Mouse (Mus musculus) embryo, embryonic 11.5 days (tissue): ENCODE measurements around the gene G3bp2.
"Not testable (repeated sequence)": the region's sequence is repeated elsewhere in the genome, so short reads cannot be mapped to it uniquely, and the experiment has no call there.

Experiments used
- DNase-seq: peaks from one replicate; pipeline ENCODE4 v3.0.0-alpha.2; 2012; ENCODE audit warnings: low read depth, low spot score

Gene G3bp2

DNA sequence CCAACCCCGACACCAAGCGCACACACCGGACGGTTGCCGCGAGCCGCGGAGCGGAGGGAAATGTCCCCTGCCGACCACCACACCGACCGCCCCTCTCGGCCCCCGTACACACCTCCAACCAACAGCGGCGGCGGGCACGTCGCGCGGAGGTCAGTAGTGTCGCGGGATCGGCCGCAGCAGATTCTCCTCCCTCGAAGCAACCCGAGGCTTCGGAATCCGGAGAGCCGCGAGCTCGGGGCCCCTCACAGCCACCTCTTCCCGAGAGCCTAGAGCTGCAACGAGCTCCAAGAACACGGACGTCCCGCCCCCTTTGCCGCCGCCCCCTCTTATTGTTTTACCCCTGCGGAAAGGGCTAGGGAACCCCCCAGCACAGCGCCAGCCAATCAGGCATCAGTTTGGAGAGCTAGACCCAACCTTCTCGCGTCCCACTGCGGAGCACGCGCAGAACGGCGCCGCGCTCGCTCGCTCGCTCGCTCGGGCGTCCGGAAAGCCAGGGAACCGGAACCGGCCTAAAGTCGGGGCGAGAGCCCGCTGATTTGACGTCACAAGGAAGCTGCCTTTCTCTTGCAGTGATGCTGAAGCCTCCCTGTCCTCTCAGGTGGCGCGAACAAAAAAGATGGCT lies at the start of gene G3bp2:
G3bp2 (minus strand) TSS at position 303 of the 622 bp plus-strand sequence.
- DNase-seq, result peak; percentile 96

DNA sequence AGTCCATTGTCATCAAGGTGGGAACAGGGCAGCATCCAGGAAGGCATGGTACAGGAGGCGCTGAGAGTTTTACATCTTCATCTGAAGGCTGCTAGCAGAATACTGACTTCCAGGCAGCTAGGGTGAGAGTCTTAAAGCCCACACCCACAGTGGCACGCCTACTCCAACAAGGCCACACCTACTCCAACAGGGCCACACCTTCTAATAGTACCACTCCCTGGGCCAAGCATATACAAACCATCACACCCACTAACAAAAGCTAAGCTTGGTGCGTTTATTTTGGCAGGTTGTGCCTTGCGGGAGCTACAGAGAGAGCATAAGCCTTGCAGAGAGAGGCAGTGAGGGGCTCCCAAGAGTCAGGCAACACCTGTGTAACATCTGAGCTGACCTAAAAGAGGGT lies 49.5 kb upstream of the G3bp2 start:
- DNase-seq, result not testable (repeated sequence)

GRCm38 (mm10) chr5:92132127-92132526 lies 48.6 kb upstream of the G3bp2 start:
- no peak for DNase-seq

DNA sequence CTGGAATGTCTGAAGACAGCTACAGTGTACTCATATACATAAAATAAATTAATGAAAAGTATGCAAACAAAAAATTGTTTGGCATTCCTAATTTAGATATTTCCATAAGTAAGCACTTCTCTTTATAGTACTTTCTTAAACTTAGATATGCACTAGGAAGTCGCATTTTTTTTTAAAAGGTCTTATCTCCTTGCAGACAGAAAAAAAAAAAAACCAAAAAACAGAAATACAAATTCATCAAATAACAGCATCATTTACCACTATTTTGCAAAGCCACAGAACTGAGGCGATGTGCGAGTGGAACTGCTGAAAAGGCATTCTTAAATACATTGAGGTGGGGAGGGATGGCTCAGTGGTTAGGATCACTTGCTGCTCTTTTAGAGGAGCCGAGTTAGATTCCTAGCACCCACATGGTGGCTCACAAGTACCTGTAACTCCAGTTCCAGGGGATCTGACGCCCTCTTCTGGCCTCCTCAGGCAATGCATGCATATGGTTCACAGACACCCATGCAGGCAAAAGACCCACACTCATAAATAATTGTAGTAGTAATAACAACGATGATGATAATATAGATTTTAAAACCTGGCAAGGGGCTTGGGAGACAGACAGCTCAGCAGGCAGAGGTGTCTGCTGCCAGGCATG lies 46.6 kb upstream of the G3bp2 start:
- no peak for DNase-seq

- no peak for DNase-seq
Observed at GRCm38 (mm10) chr5:92129321-92129768, 45.8 kb upstream of the G3bp2 start.

GRCm38 (mm10) chr5:92128570-92128969 lies 45.1 kb upstream of the G3bp2 start:
- DNase-seq, result peak; percentile 30

DNA sequence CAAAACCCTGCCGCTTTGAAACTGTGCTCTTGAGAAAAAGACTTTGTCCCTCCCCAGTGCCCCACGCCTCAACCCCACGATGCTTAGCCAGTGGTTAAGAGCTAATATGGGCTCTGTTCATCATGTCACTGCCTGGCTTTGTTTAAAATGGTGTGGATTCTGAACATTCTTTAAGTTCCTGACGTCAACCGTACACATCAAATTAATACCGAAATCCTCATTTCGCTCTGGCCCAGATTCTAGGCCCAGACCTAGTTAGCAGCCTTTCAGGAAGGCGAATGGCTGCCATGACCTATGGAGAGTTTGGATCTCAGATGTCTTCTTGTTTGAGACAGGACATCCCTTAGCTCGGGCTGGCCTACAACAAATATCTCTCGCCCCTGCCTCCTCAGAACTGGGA lies 44.2 kb upstream of the G3bp2 start:
- DNase-seq, result no peak

GRCm38 (mm10) chr5:92127141-92127625 lies 43.7 kb upstream of the G3bp2 start:
- DNase-seq, result no peak

GRCm38 (mm10) chr5:92125446-92125845 lies 41.9 kb upstream of the G3bp2 start:
- no peak for DNase-seq

DNA sequence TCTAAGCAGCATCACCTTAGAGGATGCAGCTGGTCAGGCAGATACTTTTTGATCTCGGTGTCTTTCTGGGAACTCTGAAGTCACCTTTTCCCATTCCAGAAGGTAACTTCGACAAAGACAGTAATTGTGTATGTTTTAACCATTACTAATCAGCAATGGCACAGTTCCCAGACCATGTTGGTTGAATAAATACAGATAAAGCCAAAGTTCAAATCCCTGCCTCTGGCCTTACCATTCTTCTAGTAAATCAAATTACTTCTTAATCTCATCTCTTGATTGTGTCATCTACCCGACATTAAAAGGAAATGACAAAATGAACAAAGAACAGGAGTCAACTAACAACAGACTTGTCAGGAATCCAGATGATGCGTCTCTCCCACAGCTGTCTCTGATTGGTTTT lies 38.1 kb upstream of the G3bp2 start:
- no peak for DNase-seq

DNA sequence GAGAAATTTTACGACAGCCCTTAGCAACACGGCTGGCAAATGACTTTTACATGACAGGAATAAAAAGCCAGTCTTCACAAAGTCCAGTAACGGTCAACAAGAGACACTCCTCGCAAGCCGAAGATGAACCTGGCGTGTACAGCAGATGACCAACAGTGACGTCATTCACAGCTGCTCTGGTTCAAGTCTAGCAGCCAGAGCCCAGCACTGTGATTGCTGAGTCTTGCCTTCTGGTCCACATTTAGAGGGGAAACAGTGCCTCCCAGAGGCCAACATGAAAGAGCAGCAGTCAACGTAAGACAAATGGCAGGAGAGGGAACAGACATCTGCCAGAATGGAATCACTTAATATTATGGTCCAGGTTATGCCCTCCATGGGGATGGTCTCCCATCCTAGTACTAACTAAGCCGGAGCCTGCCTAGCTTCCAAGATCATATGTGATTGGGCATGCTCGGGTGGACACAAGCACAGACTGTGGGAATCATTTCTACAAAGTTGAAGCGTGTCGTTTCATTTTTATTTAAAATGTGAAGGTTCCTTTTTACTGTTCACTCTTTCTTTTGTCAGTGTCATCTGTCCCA lies 34.4 kb upstream of the G3bp2 start:
- DNase-seq, result peak; percentile 57

DNA sequence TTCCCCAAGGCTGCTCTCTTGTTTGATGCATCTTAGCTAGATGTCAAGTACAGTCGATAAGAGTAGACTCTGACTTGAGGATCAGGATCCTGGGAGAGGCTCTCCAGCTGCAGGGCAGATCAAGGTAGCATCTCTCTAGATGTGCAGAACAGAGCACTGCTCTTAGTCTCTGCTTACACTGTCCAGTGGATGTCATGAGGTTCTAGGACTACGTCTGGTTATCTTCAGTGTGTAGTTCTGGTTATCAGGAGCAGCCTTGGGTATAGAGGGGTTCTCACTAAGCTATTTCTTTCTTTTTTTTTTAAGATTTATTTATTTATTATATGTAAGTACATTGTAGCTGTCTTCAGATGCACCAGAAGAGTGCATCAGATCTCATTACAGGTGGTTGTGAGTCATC lies 31.4 kb upstream of the G3bp2 start:
- DNase-seq, result no peak

DNA sequence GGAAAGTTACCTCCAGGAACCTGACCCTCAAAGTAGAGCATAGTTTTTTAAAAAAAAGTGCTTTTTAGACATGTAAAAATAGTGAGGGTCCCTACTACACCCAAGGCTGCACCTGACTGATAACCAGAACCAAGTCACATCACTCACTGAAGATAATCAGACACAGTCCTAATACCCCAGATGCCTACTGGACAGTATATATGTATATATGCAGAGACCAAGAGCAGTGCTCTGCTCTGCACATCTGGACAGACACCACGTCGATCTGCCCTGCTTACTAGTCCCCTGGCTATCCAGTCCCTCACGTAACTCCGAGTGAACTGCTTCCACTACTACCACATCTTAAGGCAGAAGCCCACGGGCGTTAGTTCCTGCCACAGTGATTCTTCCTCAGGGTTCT lies 30.7 kb upstream of the G3bp2 start:
- DNase-seq, result no peak

DNA sequence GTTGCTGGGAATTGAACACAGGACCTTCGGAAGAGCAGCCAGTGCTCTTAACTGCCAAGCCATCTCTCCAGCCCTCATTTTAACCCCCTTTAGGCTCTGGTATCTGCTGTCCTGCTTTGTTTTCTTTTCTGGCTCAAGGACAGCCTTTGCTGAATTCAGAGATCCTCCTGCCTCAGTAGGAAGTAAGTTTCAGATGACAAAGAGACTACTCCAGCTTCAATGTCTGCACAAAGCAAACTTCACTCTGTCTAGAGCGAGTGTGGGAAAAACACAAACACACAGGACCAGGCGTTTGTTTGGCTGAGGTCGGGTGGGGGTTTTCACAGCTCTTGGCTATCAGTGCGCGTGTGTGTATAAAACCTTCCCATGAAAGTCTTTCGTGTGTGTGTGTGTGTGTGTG lies 30.0 kb upstream of the G3bp2 start:
- no peak for DNase-seq

DNA sequence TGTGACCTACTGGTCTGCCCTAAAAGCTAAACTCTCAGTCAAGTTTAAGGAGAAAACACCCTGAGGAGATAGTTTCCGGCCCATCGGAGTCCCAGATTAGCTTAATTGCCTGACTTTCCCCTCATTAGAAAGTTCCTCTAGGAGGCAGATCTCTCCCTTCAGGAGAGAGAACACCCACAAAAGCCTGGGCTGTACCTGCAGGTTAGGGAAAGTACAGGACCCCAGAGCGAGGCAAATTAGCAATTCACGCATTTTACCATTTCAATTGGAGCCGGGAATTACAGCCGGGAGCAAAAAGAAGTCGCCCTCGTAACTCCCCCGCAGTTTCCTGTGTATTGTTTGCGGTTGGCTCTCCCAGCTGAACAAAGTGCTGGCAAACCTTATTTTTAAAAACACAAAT lies 29.1 kb upstream of the G3bp2 start:
- DNase-seq, result no peak

- DNase-seq, result no peak
Observed at GRCm38 (mm10) chr5:92112175-92112574, 28.7 kb upstream of the G3bp2 start.

GRCm38 (mm10) chr5:92110818-92111355 lies 27.4 kb upstream of the G3bp2 start:
- DNase-seq, result no peak

- no peak for DNase-seq
Observed at GRCm38 (mm10) chr5:92107282-92107681, 23.8 kb upstream of the G3bp2 start.

GRCm38 (mm10) chr5:92106327-92107125 lies 23.0 kb upstream of the G3bp2 start:
- DNase-seq, result no peak

DNA sequence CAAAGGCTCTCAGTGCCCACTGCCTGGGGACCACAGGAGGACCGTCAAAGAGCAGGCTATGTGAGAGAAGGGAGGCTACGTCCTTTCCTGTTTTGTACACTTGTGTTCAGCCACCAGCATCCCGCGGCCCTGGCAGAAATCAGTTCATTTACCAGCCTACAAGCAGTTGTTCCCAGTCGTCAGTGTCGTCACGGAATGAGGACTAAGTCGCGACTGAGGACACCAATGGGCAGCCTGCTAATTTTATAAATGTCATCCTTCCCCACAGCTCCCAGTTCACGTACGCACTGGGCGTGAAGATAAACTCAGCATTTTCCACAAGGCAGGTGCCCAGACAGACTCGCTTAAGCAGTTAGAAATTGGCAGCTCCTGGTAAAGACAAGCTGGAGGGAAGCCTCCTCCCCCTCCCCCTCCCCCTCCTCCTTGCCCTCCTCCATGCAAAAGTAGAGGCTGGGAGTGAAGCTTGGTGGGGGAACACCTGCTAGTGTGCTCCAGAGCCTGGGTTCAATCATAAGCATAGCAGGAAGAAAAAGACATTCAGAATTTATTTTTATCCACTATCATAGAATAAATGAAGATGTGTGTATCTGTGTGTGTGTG lies 20.4 kb upstream of the G3bp2 start:
- no peak for DNase-seq

GRCm38 (mm10) chr5:92103062-92103461 lies 19.5 kb upstream of the G3bp2 start:
- no peak for DNase-seq
